Mouse (Mus musculus) urinary bladder, postnatal 36 days (tissue): ENCODE data around the gene Gm10310.
"Not testable (repeated sequence)": the region's sequence is repeated elsewhere in the genome, so short reads cannot be mapped to it uniquely, and the experiment has no call there.

Experiments used
- DNase-seq, 2 experiments: peaks; one replicate each; pipeline ENCODE4 v3.0.0; 2022; ENCODE audit warnings: low spot score in 2 of 2, mixed read lengths in 1 of 2

The Gm10310 gene

GRCm38 (mm10) chr10:129984962-129985361, at the start of gene Gm10310:
Gm10310 (minus strand) TSS chr10:129985062.
- not testable (repeated sequence) for DNase-seq

GRCm38 (mm10) chr10:130030048-130030447, 45.2 kb upstream of the Gm10310 start, which contains the start of gene Olfr821:
Olfr821 (plus strand) TSS chr10:130030348.
- no peak for DNase-seq

GRCm38 (mm10) chr10:130012321-130012720, 27.5 kb upstream of the Gm10310 start, which contains the start of gene Olfr820:
Olfr820 (plus strand) TSS chr10:130012621.
- no peak for DNase-seq

GRCm38 (mm10) chr10:130005366-130005765, 20.5 kb upstream of the Gm10310 start:
- not testable (repeated sequence) for DNase-seq

GRCm38 (mm10) chr10:130004104-130004503, 19.2 kb upstream of the Gm10310 start:
- DNase-seq, result not testable (repeated sequence)

- not testable (repeated sequence) for DNase-seq
These were observed 3.0 kb downstream of the Gm10310 start for GRCm38 (mm10) chr10:129981867-129982266.

GRCm38 (mm10) chr10:129976040-129976439, 8.8 kb downstream of the Gm10310 start, which contains the start of gene Olfr247:
Olfr247 (minus strand) TSS chr10:129976140.
- not testable (repeated sequence) for DNase-seq

GRCm38 (mm10) chr10:129972994-129973393, 11.9 kb downstream of the Gm10310 start:
- DNase-seq, result not testable (repeated sequence)

GRCm38 (mm10) chr10:129967166-129967565, 17.7 kb downstream of the Gm10310 start, which contains the start of gene Olfr819:
Olfr819 (minus strand) TSS chr10:129967266.
- not testable (repeated sequence) for DNase-seq

GRCm38 (mm10) chr10:129966232-129966631, 18.6 kb downstream of the Gm10310 start:
- DNase-seq, result not testable (repeated sequence)

- DNase-seq, result no peak
These were observed 35.9 kb downstream of the Gm10310 start, which contains the start of gene Olfr818 for GRCm38 (mm10) chr10:129949000-129949399. Olfr818 (minus strand) TSS chr10:129949100.
